Mouse (Mus musculus) ovary, postnatal 10 days (tissue): Measurements from ENCODE around the gene Cpsf3.

ENCODE experiments used
- DNase-seq: peaks from one replicate; pipeline ENCODE4 v3.0.0; 2022; ENCODE audit warnings: low spot score

Gene Cpsf3

GRCm38 (mm10) chr12:21289651-21290050 is 4.5 kb downstream of the Cpsf3 start:
- no peak for DNase-seq

DNA sequence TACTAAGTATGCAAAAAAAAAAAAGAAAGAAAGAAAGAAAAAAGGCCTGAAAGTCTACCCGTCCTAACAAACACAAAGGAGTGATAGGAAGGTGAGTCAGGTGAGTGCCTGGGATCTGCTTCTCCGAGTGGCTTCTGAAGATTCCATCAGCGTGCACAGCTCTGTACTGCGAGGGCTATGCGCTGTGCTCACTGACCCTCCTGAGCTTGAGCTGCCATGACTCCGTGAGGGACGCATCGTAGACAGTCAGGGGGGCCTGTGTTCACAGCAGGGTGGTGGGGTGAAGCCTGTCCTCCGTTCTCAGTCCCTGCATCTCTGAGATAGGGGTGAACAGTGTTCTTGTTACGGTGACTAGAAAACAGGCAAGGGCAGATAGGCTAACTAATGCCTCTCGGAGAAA is 13.7 kb downstream of the Cpsf3 start:
- no peak for DNase-seq

DNA sequence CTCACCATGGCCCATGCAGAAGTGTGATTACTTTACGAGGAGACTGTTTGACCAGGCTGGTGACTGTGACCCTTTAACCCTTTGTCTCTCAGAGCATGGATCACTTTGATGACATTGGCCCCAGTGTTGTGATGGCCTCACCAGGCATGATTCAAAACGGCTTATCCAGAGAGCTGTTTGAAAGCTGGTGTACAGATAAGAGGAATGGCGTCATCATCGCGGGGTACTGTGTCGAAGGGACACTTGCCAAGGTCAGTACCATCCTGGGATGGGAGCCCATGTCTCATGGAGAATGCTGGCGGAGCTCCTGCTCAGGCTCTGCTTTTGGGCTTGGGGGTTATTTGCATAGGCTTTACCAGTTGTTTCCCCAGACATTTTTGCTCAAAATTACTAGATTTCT is 16.1 kb downstream of the Cpsf3 start:
- DNase-seq, result no peak

DNA sequence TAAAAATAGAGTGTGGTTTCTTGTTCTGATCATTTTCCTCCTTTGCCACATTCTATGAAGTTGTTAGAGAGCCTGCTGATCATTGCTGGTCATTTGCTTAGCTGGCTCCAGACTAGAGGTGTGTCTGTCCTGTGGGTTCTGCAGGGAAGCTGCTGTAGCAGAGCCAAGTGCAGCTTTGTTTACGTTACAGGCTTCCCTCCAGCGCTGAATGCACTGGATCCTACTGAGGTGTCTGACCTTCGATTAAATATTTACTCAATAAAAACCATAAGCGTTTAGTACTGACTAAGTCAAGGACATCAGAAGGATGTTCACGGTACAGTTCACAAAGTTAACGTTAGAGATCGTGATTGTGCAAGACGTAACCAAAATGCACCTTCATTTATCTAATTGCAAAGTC is 16.7 kb downstream of the Cpsf3 start:
- DNase-seq, result no peak

DNA sequence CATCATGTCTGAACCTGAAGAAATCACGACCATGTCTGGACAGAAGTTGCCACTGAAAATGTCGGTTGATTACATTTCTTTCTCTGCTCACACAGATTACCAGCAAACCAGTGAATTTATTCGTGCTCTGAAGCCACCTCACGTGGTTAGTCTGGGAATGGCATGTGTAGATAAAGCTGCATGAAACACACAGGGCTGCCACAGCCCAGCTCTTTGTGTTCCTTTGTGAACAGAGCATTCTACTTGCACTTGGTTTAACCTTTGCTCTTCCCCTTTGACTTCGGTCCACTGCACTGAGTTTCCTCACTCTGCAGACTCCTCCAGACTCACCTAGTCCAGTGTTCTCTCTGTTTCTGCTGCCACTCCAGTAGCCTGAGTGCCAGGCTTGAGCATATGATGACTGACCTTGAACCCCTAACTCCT is 17.2 kb downstream of the Cpsf3 start:
- DNase-seq, result no peak

DNA sequence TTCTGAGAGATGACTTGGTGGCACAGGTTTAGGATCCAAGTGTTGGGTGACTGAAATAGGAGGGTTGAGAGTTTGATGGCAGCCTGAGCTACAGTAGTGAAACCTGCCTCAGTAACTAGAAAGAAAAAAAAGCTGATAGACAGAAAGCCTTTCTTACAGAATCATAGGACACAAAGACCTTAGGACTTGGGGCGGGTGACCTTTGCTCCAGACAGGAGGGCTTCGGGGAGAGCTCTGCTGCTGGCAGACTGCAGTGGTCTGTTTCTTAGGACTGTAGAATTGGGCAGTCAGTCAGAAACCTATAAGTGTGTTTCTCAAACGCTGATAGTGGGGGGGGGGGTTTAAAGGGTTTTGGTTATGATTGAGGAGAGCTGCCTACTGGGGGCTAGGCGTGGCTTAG is 20.6 kb downstream of the Cpsf3 start:
- DNase-seq, result no peak

DNA sequence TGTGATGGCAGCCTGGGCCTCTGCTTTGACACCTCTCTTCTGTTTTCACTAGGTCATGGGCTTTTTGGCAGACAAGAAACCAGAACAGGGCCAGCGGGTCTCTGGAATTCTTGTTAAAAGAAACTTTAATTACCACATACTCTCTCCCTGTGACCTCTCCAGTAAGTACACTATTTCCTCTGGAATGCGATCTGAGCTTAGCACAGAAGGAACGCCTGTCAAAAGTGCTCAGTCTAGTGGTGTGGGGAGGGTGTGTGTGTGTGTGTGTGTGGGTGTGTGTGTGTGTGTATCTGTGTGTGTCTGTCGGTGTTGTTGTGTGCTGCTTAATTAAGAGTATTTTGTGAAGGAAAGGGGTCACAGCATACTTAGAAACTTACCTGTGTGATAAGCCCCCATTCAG is 21.5 kb downstream of the Cpsf3 start:
- no peak for DNase-seq

GRCm38 (mm10) chr12:21312201-21312600 is 27.0 kb downstream of the Cpsf3 start:
- DNase-seq, result no peak

GRCm38 (mm10) chr12:21315923-21316868 is 31.0 kb downstream of the Cpsf3 start, which contains the start of gene Iah1:
Gene Iah1 (plus strand): TSS chr12:21316389.
- DNase-seq, result peak; percentile 60

GRCm38 (mm10) chr12:21316869-21317265 is 31.7 kb downstream of the Cpsf3 start:
- DNase-seq, result no peak

DNA sequence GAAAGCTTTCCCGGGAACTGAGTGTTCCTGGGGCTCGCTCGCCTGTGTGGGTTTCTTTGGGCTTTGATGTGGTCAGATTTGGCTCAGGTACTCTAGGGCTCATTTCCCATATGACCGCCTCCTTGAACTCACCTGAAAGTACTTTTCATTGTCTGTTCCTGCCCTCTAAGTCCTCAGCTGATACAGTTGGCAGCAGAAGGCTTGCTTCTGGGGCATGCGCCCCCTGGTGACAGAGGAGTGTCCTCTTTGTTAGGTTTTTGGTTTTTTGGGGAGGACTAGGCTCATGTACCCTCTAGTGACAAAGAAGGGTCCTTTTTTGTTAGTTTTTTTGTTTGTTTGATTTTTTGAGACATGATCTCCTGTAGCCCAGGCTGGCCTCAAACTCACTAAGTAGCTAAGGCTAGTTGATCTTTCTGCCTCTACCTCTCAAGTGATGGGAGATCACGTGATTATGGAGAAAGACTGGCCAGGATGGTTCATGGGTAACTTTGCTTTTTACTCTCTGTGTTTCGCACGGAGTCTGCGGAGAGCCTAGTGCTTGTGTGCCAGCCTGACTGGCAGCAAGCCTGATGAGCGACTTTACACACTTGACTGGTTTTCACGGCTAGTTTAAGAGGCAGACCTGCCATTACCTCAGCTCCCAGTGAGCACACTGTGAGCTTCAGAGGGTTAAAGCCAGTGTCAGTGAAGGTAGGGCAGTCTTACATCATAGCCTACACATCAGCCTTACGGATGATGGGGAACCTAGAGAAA is 33.1 kb downstream of the Cpsf3 start:
- DNase-seq, result peak; percentile 27

DNA sequence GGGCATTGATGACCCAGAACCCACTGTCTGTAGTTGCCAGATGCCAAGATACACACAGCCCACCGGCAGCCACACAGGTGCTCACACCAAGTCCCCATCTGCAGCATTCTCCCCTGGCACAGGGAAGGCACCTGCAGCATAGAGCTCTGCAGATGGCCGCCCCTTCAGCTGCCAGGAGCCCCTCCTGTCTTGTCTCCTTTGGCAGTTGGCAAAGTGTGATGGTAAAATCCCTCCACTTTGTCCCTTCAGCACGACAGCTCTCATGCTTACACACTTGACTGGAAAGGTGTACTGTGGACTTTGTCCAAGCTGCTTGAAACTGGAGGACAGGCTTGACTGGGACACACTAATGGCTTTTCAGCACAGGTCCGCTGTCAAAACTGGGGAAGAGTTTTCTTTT is 35.1 kb downstream of the Cpsf3 start:
- no peak for DNase-seq

DNA sequence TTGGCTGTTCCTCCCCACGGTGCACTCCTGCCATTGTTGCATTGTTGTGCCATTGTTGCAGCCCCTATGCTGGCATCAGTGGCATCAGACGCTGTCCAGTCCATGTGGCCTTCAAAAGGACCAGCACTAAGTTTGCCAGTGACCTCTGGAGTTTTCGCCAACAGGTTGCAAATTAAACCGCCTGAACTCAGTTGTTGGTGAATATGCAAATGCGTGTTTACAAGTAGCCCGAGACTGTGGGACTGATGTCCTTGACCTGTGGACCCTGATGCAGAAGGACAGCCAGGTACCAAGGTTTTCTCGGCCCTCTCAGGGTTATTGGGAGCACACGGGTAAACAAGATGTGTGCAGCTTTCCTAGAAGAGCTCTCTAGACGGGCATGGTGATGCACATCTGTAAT is 36.0 kb downstream of the Cpsf3 start:
- no peak for DNase-seq

DNA sequence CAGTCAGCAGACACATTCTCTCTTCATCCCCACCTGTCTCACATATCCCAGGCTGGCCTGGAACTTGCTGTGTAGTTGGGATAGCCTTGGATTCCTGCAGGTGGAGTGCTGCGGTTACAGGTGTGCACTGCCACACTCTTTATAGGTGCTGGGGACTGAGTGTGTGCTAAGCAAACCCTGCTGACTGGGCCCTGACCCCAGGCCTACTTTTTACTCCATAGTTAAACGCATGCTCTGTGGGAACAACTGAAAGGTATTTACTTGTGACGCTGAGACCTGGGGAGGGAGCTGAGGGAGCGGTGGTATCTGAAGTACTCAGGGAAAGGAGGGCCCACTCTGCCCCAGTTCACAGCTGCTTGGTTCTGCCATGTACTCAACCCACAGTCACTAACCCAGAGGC is 37.1 kb downstream of the Cpsf3 start:
- no peak for DNase-seq

GRCm38 (mm10) chr12:21322856-21323255 is 37.7 kb downstream of the Cpsf3 start:
- DNase-seq, result no peak

DNA sequence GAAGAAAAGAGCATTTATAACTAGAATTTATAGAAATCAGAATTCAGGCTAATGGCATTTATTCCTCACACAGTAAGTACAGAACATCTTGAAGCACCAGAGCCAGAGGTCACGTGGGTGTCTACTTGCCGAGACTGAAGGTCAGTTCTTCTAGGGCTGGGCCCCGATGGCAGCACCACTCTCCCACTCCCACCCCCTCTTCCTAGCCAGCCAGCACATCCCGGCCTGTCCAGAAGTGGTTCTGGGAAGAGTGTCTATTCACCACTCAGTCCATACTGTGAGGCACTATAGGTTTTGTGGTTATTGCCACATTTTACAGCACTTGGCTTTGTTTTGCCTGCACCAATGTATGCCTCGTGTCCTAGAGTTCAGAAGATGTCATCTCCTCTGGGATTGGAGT is 38.9 kb downstream of the Cpsf3 start:
- no peak for DNase-seq

DNA sequence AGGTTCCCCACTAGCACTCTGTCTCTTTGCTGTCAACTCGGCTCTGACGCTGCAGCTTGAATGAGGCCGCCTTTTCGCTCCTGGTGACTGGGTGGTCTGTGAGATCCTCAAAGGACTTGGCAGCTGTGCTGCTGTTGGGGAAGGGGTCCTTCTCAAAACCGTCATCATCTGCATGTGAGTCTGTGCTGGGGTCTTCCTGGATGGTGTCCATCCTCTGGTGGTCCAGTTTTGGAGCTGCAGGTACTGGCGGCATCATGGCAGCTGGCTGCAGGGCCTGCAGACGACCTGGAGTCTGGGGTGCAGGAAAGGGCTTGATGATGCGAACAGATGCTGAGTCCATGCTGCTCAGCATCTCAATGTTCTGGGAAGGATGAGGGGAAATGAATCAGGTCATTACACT is 40.1 kb downstream of the Cpsf3 start:
- no peak for DNase-seq

GRCm38 (mm10) chr12:21326325-21326724 is 41.1 kb downstream of the Cpsf3 start:
- DNase-seq, result no peak

GRCm38 (mm10) chr12:21329661-21330400 is 44.6 kb downstream of the Cpsf3 start:
- DNase-seq, result no peak

GRCm38 (mm10) chr12:21330961-21331576 is 45.9 kb downstream of the Cpsf3 start:
- DNase-seq, result no peak

DNA sequence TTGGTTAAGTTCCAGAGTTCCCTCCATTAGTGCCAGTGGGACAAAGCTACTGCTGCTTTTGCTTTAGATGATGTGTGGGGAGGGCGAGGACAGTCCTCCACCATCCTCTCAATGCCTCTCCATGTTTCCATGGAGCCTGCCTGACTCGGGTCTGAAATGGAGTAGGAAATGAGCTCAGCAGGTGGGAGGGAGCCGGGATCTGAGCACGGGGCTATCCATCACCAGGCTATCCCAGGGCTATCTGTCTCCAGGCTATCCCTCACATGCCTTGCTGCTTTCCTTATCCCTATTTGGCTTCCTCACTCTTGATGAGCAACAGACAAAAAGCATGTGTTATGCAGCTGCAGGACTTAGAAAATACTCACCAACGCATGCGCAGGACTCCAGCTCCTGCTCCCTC is 46.5 kb downstream of the Cpsf3 start:
- DNase-seq, result no peak

DNA sequence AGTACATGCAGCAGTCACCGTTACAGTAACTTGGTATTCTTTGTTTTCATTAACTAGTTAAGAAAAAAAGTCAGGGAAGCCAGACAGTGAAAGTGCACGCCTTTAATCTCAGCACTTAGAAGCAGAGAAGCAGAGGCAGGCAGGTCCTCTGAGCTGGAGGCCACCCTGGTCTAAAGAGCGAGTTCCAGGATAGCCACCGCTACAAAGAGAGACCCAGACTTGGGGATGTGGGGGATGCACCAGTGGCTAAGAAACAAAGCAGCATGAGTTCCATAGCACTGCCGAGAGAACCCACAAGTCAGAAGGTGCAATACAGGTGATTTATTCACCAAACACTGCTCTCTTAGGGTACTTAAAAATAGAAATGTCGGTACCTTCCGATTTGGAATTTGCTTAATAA is 47.8 kb downstream of the Cpsf3 start:
- no peak for DNase-seq
